Mouse (Mus musculus) layer of hippocampus, adult 18-20 months (tissue): Measurements from ENCODE around the gene Cldn14. TPM values are rescaled to one million over a fixed set of nuclear protein-coding genes. Genes with fewer than 3 reads are reported as not detected.
"Not testable (repeated sequence)": the region's sequence is repeated elsewhere in the genome, so short reads cannot be mapped to it uniquely, and the experiment has no call there.

Source experiments
- DNase-seq, 2 experiments: peaks; one replicate each; pipeline ENCODE4 v3.0.0; 2022; ENCODE audit warnings: low spot score in 2 of 2
- total RNA-seq, 2 experiments: library from RNA; stranded (reverse); gene quantifications; 2 replicates each; pipeline ENCODE4 v1.2.3; 2021

Cldn14 gene
- total RNA-seq, 2 experiments from 2014 or later = 0.58 to 1.1 TPM

DNA sequence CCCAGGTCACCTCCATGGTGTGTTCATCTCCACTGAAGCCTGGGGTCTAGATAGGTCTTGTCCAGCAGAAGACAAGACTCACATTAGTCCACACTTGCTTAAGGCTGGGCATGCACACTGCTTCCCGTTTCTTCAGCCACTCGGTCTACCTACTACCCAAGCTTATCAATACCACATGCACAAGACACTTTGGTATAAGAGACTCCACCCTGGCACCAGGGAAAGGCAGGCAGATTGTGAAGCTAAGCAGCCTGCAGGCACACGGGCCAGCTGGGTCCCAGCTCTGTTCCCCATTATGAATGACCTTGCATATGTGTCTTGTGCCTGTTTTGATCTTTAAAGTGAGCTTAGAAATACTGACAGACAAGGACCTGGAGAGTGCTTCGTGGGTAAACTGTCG, 719 bp upstream of the Cldn14 start:
- DNase-seq = no peak

DNA sequence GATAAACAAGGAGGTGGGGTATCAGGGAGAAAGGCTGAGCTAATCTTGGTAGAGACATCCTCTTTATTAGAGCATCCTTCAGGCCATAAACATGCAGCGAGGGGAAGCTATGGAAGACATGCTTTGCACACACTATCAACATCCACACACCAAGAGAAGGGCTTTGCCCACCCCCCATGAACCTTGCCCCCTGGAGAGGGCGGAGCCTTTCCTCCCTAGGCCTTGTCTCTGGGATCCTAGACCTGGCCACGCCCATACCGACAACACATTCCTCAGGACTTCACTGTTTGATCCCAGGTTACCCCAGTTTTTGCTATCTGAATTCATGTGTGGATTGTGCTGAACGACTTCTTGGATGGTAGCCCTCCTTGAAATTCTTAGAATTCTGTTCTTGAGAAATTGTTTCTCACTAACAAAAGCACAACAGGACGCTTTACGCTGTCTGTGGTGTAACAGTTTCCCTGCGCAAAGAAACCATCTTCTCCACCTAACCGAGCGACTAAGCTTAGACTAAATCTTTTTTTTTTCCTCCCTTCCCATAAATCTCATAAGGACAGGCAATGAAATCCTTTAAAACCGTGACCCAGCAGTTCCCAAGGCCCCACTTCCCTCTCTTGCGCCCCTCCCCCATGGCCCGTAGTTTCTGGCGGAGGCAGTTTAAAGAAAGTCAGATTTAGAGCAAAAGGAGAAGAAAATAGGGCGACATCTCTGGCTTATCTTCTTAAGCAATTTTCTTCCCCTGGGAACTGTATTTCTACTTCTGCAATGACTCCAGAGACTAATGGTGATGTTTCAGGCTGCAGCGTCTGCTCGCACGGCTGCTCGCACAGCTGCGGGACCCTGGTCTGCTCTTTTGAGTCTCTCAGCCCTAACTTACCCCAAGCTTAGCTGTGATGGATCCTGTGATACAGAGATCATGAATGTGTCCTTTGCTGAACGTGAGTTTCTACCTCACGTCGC, 1.7 kb downstream of the Cldn14 start:
- no peak for DNase-seq

DNA sequence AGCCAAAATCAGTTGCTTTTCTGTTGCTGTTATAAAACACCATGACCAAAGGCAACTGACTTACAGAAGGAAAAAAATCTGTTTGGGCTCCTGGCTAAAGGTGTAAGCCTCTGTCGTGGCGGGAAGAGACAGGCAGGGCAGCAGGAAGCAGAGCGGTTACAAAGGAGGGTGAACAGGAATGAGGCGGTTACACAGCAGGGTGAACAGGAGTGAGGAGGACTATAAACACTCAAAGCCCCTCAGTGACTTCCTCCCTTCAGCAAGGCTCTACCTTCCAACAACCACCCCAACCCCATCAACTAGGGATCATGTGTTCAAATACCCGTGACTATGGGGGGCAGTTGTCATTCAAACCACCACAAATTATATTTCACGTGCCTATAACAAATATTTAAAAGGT, 5.2 kb downstream of the Cldn14 start:
- no peak for DNase-seq

DNA sequence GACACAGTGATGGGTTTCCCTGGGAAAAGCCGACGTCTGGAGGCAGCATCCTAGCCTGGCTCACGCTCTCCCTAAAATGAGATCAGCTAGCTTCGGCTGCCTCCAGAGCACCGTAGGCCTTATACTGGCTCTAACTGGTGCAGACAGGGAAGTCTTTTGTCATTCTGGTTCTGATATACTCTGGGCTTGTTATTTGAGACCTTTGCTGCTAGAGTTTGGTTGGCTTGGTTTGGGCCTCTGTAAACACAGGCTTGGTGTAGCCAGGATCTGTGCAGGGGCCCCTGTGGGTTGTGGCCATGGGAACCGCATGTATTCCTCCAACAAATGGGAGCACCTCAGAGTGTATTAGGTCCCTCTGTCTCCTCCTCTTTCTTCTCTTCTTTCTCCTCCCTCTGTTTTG, 7.3 kb downstream of the Cldn14 start:
- no peak for DNase-seq

DNA sequence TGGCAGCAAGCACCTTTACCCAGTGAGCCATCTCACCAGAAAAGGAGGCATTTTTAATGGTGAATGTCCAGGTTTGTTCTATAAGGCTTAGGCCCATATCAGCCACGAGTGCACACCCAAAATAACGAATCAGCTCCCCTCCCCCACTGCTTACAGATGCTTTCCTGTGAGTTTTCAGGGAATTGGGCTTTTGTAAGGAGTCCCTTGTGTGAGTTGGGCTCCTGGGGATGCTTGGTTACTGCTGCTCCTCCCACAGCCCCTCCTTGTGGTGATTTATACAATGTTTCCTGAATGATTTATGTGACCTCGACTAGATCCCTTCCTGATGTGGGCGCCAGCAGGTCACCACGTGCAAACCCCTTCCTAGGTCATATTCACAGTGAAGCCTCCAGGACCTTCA, 9.7 kb downstream of the Cldn14 start:
- DNase-seq = no peak

DNA sequence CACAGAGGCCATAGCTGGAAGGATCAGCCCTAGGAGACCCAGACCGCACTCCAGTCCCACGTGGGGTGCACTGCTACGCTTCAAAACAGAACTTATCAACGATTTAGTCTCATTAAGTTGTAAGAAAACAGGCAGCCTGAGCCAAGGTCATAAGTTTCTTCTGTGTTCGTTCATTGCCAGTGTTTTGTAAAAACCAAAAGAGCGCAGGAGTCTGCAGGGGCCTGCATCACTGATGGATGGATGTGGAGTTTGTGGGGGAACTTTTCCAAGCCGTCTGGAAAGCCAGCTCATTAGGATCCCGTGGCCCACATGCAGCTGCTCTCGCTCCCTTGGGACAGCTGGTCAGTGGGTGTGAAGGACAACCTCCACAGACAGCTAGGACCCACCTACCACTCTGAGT, 25.1 kb downstream of the Cldn14 start:
- peak; percentile 40 to 68 for DNase-seq

DNA sequence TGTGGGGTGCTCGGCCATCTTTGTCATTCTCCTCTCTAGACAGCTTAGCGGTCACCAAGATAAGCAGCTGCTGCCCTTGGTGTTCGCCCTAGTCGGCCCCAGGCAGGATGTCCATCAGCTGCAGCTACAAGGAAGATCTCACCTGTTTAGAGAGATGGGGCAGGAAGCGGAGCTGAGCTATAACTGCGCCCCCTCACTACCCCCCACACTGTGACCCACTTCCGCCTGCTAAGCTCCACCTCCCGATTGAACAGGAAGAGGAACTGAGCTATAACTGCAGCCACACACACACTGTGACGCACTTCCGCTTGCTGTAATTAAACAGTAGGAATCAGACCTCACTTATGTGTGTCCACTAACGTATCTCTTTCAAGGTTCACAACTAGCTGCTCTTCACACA, 26.3 kb downstream of the Cldn14 start:
- no peak for DNase-seq

DNA sequence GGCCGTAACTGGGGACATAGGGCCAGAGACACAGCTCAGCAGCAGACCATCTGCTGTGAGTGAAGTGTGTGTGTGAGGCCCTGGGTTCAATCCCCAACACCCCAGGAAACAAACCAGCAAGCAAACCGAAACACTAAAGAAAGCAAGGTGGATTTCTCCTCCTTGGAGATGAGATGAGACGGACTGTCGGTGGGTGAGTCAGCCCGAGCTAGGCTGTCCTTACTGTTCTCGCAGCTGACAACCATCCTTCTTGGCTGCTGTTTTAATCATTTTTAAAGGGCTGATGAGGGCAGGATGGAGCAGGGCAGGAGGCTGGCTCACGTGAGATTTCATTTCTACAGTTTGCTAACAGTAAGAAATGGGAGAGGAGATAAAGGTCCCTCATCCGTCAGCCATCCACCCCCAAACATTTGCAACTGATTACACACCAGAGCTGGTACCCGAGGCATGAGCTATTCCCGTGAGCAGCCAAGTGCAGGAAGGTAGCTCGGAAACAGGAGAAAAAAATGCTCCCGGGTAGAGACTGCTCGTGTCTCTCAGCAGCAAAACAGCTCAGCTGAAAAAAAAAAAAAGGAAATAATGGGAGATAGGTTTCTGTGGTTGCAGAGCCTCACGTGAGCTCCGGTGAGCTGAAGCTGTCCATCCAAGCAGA, 27.3 kb downstream of the Cldn14 start:
- DNase-seq = no peak

DNA sequence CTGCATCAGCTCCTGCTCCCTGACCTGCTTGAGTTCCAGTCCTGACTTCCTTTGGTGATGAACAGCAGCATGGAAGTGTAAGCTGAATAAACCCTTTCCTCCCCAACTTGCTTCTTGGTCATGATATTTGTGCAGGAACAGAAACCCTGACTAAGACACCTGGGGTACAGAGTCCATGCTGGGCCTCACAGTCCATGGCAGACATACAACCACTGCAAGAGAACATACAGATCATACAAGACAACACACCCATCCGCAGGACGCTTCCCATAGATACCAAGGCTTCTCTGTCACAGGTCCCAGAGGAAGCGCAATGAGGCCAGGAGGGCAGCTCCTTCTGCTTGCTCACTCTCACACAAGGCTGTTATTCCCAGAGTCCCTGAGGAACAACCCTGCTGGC, 28.3 kb downstream of the Cldn14 start:
- not testable (repeated sequence) for DNase-seq

DNA sequence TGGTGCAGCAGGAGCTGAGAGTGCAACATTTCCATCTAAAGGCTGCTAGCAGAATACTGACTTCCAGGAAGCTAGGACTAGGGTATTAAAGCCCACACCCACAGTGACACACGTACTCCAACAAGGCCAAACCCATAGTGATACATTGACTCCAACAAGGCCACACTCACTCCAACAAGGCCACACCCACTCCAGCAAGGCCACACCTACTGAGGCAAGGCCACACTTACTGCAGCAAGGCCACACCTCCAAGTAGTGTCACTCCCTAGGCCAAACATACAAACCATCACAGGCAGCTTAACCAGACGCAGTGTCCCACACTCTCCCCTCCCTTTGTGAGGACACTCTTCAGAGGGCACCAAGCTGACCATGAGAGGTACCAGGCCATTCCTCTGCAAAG, 29.3 kb downstream of the Cldn14 start:
- DNase-seq = no peak

DNA sequence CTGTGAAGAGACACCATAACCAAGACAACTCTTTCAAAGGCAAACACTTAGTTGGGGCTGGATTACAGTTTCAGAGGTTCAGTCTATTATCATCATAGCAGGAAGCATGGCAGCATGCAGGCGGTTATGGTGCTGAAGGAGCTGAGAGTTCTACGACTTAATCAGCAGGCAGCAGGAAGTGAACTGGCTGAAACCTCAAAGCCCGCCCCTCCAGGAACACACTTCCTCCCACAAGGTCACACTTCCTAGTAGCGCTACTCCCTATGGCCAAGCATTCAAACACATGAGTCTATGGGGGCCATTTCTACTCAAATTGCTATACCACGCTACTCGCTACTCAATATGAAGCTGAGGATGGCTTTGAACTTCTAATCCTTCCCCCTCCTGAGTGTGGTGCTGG, 31.1 kb downstream of the Cldn14 start:
- DNase-seq = no peak

DNA sequence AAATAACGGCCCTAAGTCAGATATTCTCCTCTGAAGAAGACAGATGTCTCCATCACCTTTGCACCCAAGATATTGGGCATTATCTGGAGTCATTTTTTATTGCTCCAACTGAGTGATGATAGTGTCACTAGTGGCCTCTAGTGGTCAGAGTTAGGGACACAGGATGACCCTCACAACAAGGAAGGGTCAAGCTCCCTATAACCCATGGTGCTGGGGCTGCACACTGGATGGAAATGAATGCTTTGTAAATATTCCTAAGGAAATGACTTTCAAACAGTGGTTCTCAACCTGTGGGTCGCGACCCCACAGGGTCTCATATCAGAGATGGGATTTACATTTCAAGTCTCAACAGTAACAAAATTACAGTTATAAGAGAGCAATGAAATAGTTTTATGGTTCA, 31.7 kb downstream of the Cldn14 start:
- DNase-seq = no peak

DNA sequence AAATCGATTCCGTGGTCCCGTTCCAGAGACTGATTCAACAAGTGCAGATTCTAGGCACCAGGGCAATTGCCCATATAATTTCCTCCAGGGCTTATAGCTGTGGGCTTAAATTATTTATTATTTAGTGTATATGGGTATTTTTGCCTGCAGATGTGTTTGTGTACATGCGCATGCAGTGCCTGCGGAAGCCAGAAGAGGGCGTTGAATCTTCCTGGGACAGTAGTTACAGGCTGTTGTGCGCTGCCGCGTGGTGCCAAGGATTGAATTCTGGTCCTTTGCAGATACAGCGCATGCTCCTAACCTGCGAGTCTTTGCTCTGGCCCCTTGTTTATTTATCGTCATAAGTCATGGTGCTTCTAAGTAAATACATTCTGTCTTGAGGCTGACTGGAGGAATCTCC, 33.2 kb downstream of the Cldn14 start:
- DNase-seq = no peak

DNA sequence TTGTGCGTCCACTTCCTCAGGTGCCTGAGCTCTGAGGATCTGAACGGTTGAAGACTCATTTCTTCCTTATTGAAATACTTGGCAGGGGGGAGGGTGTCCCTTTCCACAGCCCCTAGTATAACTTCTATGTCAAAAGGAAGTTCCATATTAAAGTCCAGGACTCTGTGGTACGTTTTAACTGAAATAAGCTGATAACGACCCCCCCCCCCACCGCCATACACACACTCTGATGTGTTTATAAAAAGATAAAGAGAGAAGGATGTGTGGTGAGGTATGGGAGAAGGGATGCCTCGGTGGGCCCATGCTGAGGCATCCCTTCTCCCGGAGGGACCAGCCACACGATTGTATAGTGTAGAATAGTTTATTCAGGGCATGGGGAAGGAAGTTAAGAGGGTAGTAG, 34.4 kb downstream of the Cldn14 start:
- no peak for DNase-seq

DNA sequence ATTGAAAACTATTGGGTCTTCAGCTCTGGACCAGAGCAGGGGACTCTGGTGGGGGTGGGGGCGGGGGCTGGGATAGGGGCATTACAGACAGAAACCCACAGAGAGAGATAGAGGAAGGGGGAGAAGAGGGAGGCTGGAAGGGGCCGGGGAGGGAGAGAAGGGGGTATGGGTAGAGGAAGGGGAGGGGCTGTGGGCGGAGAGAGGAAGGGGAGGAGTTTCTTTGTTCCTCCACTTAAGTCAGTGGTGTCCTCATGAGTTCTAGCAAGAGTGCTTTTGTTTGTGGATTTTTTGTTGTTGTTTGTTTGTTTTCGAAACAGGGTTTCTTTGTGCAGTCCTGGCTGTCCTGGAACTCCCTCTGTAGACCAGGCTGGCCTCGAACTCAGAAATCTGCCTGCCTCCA, 35.1 kb downstream of the Cldn14 start:
- DNase-seq = no peak

DNA sequence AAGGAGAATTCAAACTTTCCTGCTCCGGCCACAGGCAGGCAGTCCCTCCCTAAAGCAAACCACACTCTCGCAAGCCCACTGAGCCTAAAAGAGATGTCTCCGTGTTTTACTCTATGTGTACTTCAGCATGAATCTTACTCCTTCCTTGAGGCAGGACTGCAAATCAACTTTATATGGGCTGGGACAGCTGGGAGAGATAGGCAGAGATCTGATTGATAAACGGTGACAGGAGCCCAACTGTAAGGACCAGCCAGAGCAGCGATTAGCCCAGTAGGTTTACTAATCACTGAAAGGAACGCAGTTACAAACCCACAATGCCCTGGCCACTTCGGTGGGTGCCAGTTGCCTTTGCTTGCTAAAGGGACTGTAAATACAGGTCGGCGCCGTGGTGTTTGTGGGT, 35.5 kb downstream of the Cldn14 start:
- no peak for DNase-seq

DNA sequence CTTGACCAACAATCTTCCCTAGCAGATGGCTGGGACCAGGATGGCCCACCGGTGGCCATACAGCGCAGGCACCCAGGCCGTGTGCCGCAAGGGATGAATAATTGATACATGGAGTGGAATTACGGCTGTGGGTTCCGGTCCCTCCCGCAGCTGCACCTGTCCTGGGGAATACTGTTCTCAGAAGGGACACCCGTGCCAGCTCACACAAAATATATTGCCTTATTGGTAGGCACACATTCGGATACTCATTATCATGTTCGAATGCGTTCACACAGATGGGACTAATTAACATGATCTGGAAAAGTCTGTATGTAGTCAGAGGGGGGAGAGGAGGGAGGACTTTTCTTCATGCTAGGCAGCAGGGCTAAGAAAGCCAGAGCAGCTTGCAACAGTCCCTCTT, 37.6 kb downstream of the Cldn14 start:
- peak in 1 of 2 experiments; percentile 24 for DNase-seq

DNA sequence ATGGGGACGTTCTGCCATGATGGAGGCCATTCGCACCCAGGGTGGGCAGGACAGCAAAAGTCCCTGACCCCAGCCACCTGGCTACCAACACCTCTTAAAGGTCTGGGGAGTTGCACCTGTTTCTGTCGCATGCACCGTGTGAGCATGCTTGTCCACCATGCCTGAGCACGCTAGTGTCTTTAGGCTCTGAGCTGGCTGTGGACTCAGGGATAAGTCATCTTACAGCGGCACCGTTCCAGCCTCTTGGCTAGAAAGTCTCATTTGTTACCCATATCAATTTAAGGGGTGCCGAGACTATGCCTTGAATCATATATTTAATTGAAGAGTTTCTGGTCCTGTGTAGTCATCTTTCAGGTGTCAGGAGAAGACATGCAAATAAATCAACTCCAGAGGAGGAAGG, 40.7 kb downstream of the Cldn14 start:
- no peak for DNase-seq

DNA sequence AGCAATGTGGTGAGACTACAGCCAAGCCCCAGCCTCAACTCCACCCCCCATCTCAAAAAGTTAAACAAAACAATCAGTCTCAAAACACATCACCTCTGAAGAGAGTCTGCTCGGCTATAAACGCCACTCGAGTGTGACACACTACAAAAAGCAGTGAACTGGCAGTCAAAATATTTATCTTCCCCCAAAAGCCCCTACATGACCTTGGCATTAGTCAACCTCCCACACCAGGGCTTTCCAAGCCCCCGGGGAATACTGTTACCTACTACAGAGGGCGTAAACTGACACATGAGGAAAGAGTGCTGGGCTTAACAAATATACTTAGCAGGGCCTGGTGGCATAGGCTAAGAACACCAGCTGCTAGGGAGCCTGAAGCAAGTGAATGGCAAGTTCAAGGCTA, 46.4 kb downstream of the Cldn14 start:
- no peak for DNase-seq

DNA sequence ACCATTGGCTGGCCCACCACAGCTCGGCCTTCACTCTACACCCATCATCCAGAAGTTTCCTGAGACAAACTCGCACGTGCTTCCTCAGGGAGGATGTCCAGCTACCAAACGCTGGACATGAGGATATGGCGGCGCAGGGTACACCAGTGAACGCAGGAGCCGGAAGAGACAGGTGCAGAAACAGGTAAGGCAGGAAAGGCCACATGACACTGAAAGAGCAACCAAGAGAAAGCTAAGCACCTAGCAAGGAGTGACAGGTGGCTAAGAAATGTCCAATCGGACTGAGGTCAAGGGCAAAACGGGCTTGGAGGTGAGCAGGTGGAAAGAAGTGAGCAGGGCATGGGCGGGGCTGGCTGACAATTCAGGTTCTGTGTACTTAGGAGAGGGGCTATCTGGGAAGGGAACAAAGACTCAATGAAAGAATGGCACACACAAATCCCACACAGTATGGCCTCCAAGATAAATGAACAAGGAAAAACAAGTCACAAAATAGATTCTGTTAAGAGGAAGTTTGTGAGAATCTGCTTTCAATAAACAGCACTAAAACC, 47.5 kb downstream of the Cldn14 start:
- DNase-seq = no peak

DNA sequence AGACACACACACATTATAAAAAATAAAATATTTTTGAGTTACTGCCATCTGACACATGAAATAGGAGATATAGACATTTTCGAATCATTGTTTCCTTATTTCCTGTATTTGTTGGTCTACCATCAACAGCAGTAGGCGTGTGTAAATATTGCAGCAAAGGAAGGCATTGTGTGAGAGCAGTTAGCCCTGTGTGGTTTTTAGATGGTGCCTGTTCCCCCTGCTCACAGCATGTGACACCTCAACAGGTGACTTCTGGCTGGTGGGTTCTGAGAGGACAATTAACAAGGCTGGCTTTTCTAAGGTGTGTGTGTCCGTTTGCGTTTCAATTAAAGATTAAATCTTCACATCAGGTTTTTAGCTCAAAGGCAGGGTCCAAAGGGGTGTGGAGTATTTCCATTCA, 48.1 kb downstream of the Cldn14 start:
- no peak for DNase-seq

DNA sequence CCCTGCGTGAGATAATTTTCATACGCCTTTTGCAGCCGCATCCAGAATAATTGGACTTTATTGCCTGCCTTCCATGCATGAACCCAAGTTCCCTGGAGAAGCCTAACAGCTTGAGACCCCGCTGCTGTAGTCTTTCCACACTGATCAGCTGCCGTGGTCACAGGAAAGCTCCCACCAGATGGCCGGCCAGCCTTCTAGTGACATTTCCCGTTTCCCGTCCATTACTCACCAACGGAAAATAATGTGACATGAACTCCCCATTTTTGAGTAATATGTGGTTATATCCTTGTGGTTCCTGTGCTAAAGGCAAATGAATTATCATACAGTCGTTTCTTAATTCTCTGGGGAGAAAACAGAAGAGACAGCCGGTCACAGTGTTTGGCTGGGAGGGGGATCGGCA, 51.2 kb downstream of the Cldn14 start:
- DNase-seq = no peak

DNA sequence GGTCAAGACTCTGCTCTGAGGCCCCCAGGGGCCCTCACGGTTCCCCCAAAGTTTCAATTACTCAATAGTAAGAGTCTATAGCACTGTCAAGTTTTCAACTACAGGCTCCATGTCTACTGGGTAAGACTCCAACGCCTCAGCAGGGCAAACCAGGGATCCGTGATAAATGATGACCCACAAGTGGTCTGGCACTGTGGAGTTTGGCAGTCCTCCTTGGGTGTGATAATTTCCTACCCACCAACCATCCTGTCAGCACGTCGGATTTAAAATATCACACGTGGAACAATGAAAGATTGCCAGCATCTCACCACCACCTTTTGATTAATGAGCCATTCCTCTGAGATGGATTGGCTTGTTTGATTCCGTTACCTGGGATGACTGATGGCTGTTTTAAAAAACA, 51.7 kb downstream of the Cldn14 start:
- DNase-seq = no peak
